Mouse (Mus musculus) forebrain, embryonic 12.5 days (tissue): ENCODE data around the gene Apba1. TPM values are rescaled to one million over a fixed set of nuclear protein-coding genes. Genes with fewer than 3 reads are reported as not detected.

Experiments used
- ATAC-seq: fragments of 200-750 bp; cut with Nextera tagmentation; 2 replicates; pipeline ENCODE4 v1.8.0; 2017; ENCODE audit warnings: moderate TSS enrichment; ENCODE audit not compliant: low FRiP score
- H3K27ac ChIP-seq: fragments of 300-500 bp; sonication (generic); 2 replicates; pipeline ENCODE4 v1.5.1; 2016; ENCODE audit warnings: mild to moderate bottlenecking
- H3K27me3 ChIP-seq: fragments of 300-500 bp; sonication (generic); 2 replicates; pipeline ENCODE4 v1.6.1; 2016; ENCODE audit warnings: mild to moderate bottlenecking
- H3K36me3 ChIP-seq: fragments of 300-500 bp; sonication (generic); replicated peaks from 2 replicates; pipeline ENCODE4 v1.6.1; 2016; ENCODE audit warnings: mild to moderate bottlenecking
- H3K4me1 ChIP-seq: fragments of 300-500 bp; sonication (generic); 2 replicates; pipeline ENCODE4 v1.6.1; 2016
- H3K4me2 ChIP-seq: fragments of 300-500 bp; sonication (generic); 2 replicates; pipeline ENCODE4 v1.6.1; 2016; ENCODE audit warnings: mild to moderate bottlenecking, moderate library complexity
- H3K4me3 ChIP-seq: fragments of 300-500 bp; sonication (generic); replicated peaks from 2 replicates; pipeline ENCODE4 v1.5.1; 2016; ENCODE audit warnings: mild to moderate bottlenecking
- H3K9ac ChIP-seq: fragments of 300-500 bp; sonication (generic); 2 replicates; pipeline ENCODE4 v1.6.1; 2016; ENCODE audit warnings: mild to moderate bottlenecking
- H3K9me3 ChIP-seq: fragments of 300-500 bp; sonication (generic); 2 replicates; pipeline ENCODE4 v1.6.1; 2016
- WGBS: fragments of 180-500 bp; shearing (Covaris S2); methylation state at CpG from one replicate; pipeline ENCODE4 v1.1.7; 2016; 5-methylcytosine and 5-hydroxymethylcytosine counted together
- polyA plus RNA-seq: library from polyadenylated mRNA; unstranded; fragments of >200 nt; fragmentation: Nextera tagmentation; extraction: Ambion mirVana; gene quantifications from 2 replicates; pipeline ENCODE4 v1.2.1, GENCODE M21; 2016

The Apba1 gene
- polyA plus RNA-seq, 1 experiment from 2014 or later: 2.8 TPM

- Histone ChIP-seq H3K9ac (no peak overlapping the region), H3K4me1 (peaks cover 13% of the 10 kb centered on the region), H3K4me2 (no peak overlapping the region), H3K36me3 (no peaks in the 10 kb centered on the region), H3K27me3 (no peaks in the 10 kb centered on the region), H3K4me3 (no peak overlapping the region), H3K27ac (no peak overlapping the region), H3K9me3 (no peaks in the 10 kb centered on the region)
- 10% methylated on average over 12 of the region's 12 CpGs for WGBS
- peak; percentile 60; the same call in 1 of the 2 replicates for ATAC-seq
Observed at GRCm38 (mm10) chr19:23948301-23949000, 189.8 kb downstream of the Apba1 start.

- H3K36me3 ChIP-seq: no peaks in the 10 kb centered on the region
- H3K4me2 ChIP-seq: no peak overlapping the region
- no peak overlapping the region for H3K27ac ChIP-seq
- 92% methylated on average over 8 of the region's 8 CpGs for WGBS
- H3K4me3 ChIP-seq: no peak overlapping the region
- ATAC-seq: no peak
- peaks cover 17% of the 10 kb centered on the region for H3K4me1 ChIP-seq
- no peaks in the 10 kb centered on the region for H3K9me3 ChIP-seq
- H3K27me3 ChIP-seq: no peaks in the 10 kb centered on the region
- H3K9ac ChIP-seq: no peak overlapping the region
Observed at GRCm38 (mm10) chr19:23955461-23955860, 196.8 kb downstream of the Apba1 start.

- Histone ChIP-seq H3K4me3 (no peak overlapping the region), H3K4me2 (no peak overlapping the region), H3K36me3 (no peaks in the 10 kb centered on the region), H3K27me3 (no peaks in the 10 kb centered on the region), H3K9me3 (no peaks in the 10 kb centered on the region), H3K27ac (no peak overlapping the region), H3K9ac (no peak overlapping the region), H3K4me1 (peaks cover 26% of the 10 kb centered on the region)
- WGBS: 80% methylated on average over 17 of the region's 17 CpGs
- no peak for ATAC-seq
Observed at GRCm38 (mm10) chr19:23956299-23956975, 197.8 kb downstream of the Apba1 start.

GRCm38 (mm10) chr19:23957563-23957962 is 198.9 kb downstream of the Apba1 start:
- H3K27ac ChIP-seq: no peak overlapping the region
- no peaks in the 10 kb centered on the region for H3K9me3 ChIP-seq
- no peak overlapping the region for H3K4me2 ChIP-seq
- no peak overlapping the region for H3K4me3 ChIP-seq
- no peaks in the 10 kb centered on the region for H3K36me3 ChIP-seq
- no peak for ATAC-seq
- WGBS: 73% methylated on average over 7 of the region's 7 CpGs
- no peaks in the 10 kb centered on the region for H3K27me3 ChIP-seq
- H3K4me1 ChIP-seq: peaks cover 26% of the 10 kb centered on the region
- H3K9ac ChIP-seq: no peak overlapping the region

- no peak overlapping the region for H3K4me2 ChIP-seq
- no peaks in the 10 kb centered on the region for H3K9me3 ChIP-seq
- H3K4me1 ChIP-seq: peaks cover 26% of the 10 kb centered on the region
- H3K27ac ChIP-seq: no peak overlapping the region
- ATAC-seq: no peak
- no peaks in the 10 kb centered on the region for H3K27me3 ChIP-seq
- H3K9ac ChIP-seq: no peak overlapping the region
- H3K4me3 ChIP-seq: no peak overlapping the region
- 48% methylated on average over 6 of the region's 6 CpGs for WGBS
- H3K36me3 ChIP-seq: no peaks in the 10 kb centered on the region
Observed at GRCm38 (mm10) chr19:23958925-23959324, 200.2 kb downstream of the Apba1 start.

GRCm38 (mm10) chr19:23959870-23960269 is 201.2 kb downstream of the Apba1 start:
- 0 out of 2 replicates have a peak overlapping the region, but pooled peaks have one; percentile 33 for H3K27ac ChIP-seq
- 45% methylated on average over 7 of the region's 7 CpGs for WGBS
- peak; percentile 30; the same call in 1 of the 2 replicates for ATAC-seq

GRCm38 (mm10) chr19:23960275-23960674 is 201.6 kb downstream of the Apba1 start:
- WGBS: 12% methylated on average over 3 of the region's 3 CpGs
- H3K4me2 ChIP-seq: no peak overlapping the region
- no peaks in the 10 kb centered on the region for H3K9me3 ChIP-seq
- H3K4me3 ChIP-seq: no peak overlapping the region
- H3K4me1 ChIP-seq: peaks cover 30% of the 10 kb centered on the region
- no peaks in the 10 kb centered on the region for H3K27me3 ChIP-seq
- peak; percentile 42; the same call in 1 of the 2 replicates for ATAC-seq
- no peaks in the 10 kb centered on the region for H3K36me3 ChIP-seq
- peak overlapping the region; percentile 33 for H3K27ac ChIP-seq
- H3K9ac ChIP-seq: no peak overlapping the region

More at GRCm38 (mm10) chr19:23959870-23960269, 201.2 kb downstream of the Apba1 start:
- Histone ChIP-seq H3K4me2 (no peak overlapping the region), H3K36me3 (no peaks in the 10 kb centered on the region), H3K9ac (no peak overlapping the region), H3K4me3 (no peak overlapping the region), H3K27me3 (no peaks in the 10 kb centered on the region), H3K4me1 (peaks cover 30% of the 10 kb centered on the region), H3K9me3 (no peaks in the 10 kb centered on the region)

GRCm38 (mm10) chr19:23960831-23961447 is 202.3 kb downstream of the Apba1 start:
- no peaks in the 10 kb centered on the region for H3K27me3 ChIP-seq
- peaks cover 30% of the 10 kb centered on the region for H3K4me1 ChIP-seq
- H3K4me2 ChIP-seq: no peak overlapping the region
- WGBS: 69% methylated on average over 6 of the region's 6 CpGs
- no peak for ATAC-seq
- no peak overlapping the region for H3K4me3 ChIP-seq
- H3K9me3 ChIP-seq: no peaks in the 10 kb centered on the region
- no peaks in the 10 kb centered on the region for H3K36me3 ChIP-seq
- no peak overlapping the region for H3K9ac ChIP-seq
- H3K27ac ChIP-seq: peak overlapping the region; percentile 33

- no peak overlapping the region for H3K27ac ChIP-seq
Observed at GRCm38 (mm10) chr19:23961516-23961915, 202.8 kb downstream of the Apba1 start.

GRCm38 (mm10) chr19:23964401-23964910 is 205.8 kb downstream of the Apba1 start:
- Histone ChIP-seq H3K9me3 (no peaks in the 10 kb centered on the region), H3K9ac (no peak overlapping the region), H3K36me3 (no peaks in the 10 kb centered on the region), H3K4me1 (peaks cover 23% of the 10 kb centered on the region), H3K27ac (no peak overlapping the region), H3K27me3 (no peaks in the 10 kb centered on the region), H3K4me3 (no peak overlapping the region), H3K4me2 (no peak overlapping the region)
- WGBS: 70% methylated on average over 10 of the region's 10 CpGs
- ATAC-seq: no peak

More at GRCm38 (mm10) chr19:23961516-23961915, 202.8 kb downstream of the Apba1 start:
- Histone ChIP-seq H3K36me3 (no peaks in the 10 kb centered on the region), H3K4me3 (no peak overlapping the region), H3K4me1 (peaks cover 30% of the 10 kb centered on the region), H3K4me2 (no peak overlapping the region), H3K27me3 (no peaks in the 10 kb centered on the region), H3K9ac (no peak overlapping the region), H3K9me3 (no peaks in the 10 kb centered on the region)
- WGBS: 2% methylated on average over 8 of the region's 8 CpGs
- ATAC-seq: peak; percentile 81

GRCm38 (mm10) chr19:23966376-23966775 is 207.7 kb downstream of the Apba1 start:
- no peak overlapping the region for H3K27ac ChIP-seq
- H3K9me3 ChIP-seq: no peaks in the 10 kb centered on the region
- WGBS: 91% methylated on average over 9 of the region's 9 CpGs
- no peak overlapping the region for H3K4me3 ChIP-seq
- no peaks in the 10 kb centered on the region for H3K36me3 ChIP-seq
- no peak for ATAC-seq
- H3K4me2 ChIP-seq: no peak overlapping the region
- H3K27me3 ChIP-seq: no peaks in the 10 kb centered on the region
- H3K9ac ChIP-seq: no peak overlapping the region
- peaks cover 4% of the 10 kb centered on the region; the same call in 1 of the 2 replicates for H3K4me1 ChIP-seq

GRCm38 (mm10) chr19:23967156-23967555 is 208.5 kb downstream of the Apba1 start:
- Histone ChIP-seq H3K36me3 (no peaks in the 10 kb centered on the region), H3K4me3 (no peak overlapping the region), H3K27me3 (no peaks in the 10 kb centered on the region), H3K27ac (no peak overlapping the region), H3K4me2 (no peak overlapping the region), H3K9ac (no peak overlapping the region), H3K4me1 (peaks cover 4% of the 10 kb centered on the region; the same call in 1 of the 2 replicates), H3K9me3 (no peaks in the 10 kb centered on the region)
- no peak for ATAC-seq
- 47% methylated on average over 2 of the region's 2 CpGs for WGBS
